Mouse (Mus musculus) forebrain, embryonic 10.5 days (tissue): ENCODE measurements around the gene Cdkn2a. TPM values are rescaled to one million over a fixed set of nuclear protein-coding genes. Genes with fewer than 3 reads are reported as not detected.

Experiments
- DNase-seq: peaks from one replicate; pipeline ENCODE4 v3.0.0-alpha.2; 2017; ENCODE audit warnings: low spot score; ENCODE audit errors: extremely low spot score
- H3K27ac ChIP-seq: fragments of 300-500 bp; sonication (generic); 2 replicates; pipeline ENCODE4 v1.5.1; 2016; ENCODE audit warnings: mild to moderate bottlenecking
- H3K27me3 ChIP-seq: fragments of 300-500 bp; sonication (generic); 2 replicates; pipeline ENCODE4 v1.6.1; 2016; ENCODE audit warnings: mild to moderate bottlenecking; ENCODE audit not compliant: poor library complexity, severe bottlenecking
- H3K36me3 ChIP-seq: fragments of 300-500 bp; sonication (generic); replicated peaks from 2 replicates; pipeline ENCODE4 v1.6.1; 2016; ENCODE audit warnings: mild to moderate bottlenecking, moderate library complexity
- H3K4me1 ChIP-seq: fragments of 300-500 bp; sonication (generic); 2 replicates; pipeline ENCODE4 v1.6.1; 2016
- H3K4me3 ChIP-seq: fragments of 300-500 bp; sonication (generic); 2 replicates; pipeline ENCODE4 v1.5.1; 2016; ENCODE audit warnings: mild to moderate bottlenecking, moderate library complexity
- H3K9me3 ChIP-seq: fragments of 300-500 bp; sonication (generic); 2 replicates; pipeline ENCODE4 v1.6.1; 2016; ENCODE audit warnings: mild to moderate bottlenecking, moderate library complexity
- WGBS: fragments of 180-500 bp; shearing (Covaris S2); methylation state at CpG from one replicate; pipeline ENCODE4 v1.1.7; 2016; 5-methylcytosine and 5-hydroxymethylcytosine counted together
- polyA plus RNA-seq: library from polyadenylated mRNA; unstranded; fragments of >200 nt; fragmentation: Nextera tagmentation; extraction: Ambion mirVana; gene quantifications from 2 replicates; pipeline ENCODE4 v1.2.1, GENCODE M21; 2016

Cdkn2a gene
- polyA plus RNA-seq, 1 experiment from 2014 or later: not detected

- H3K36me3 ChIP-seq: no peaks in the 10 kb centered on the region
- DNase-seq: no peak
- H3K9me3 ChIP-seq: no peaks in the 10 kb centered on the region
- no peak overlapping the region for H3K27ac ChIP-seq
- H3K27me3 ChIP-seq: peaks cover 99% of the 10 kb centered on the region
- H3K4me3 ChIP-seq: no peak overlapping the region
- WGBS: under 1% methylated on average over 24 of the region's 24 CpGs
- peaks cover 10% of the 10 kb centered on the region for H3K4me1 ChIP-seq
Observed at GRCm38 (mm10) chr4:89274829-89275548, 19.5 kb downstream of the Cdkn2a start.

GRCm38 (mm10) chr4:89274006-89274405 lies 20.4 kb downstream of the Cdkn2a start:
- Histone ChIP-seq H3K36me3 (no peaks in the 10 kb centered on the region), H3K27ac (no peak overlapping the region), H3K4me3 (no peak overlapping the region), H3K27me3 (peaks cover 99% of the 10 kb centered on the region), H3K9me3 (no peaks in the 10 kb centered on the region), H3K4me1 (peaks cover 10% of the 10 kb centered on the region)
- under 1% methylated on average over 14 of the region's 14 CpGs for WGBS
- DNase-seq: no peak

GRCm38 (mm10) chr4:89273585-89273984 lies 20.9 kb downstream of the Cdkn2a start:
- Histone ChIP-seq H3K4me3 (peak overlapping the region; percentile 7; the same call in 1 of the 2 replicates), H3K36me3 (no peaks in the 10 kb centered on the region), H3K27ac (no peak overlapping the region), H3K9me3 (no peaks in the 10 kb centered on the region), H3K27me3 (peaks cover 99% of the 10 kb centered on the region), H3K4me1 (peaks cover 10% of the 10 kb centered on the region)
- DNase-seq: no peak
- WGBS: 0% methylated on average over 9 of the region's 9 CpGs

GRCm38 (mm10) chr4:89272961-89273540 lies 21.4 kb downstream of the Cdkn2a start:
- peak overlapping the region; percentile 7; the same call in 1 of the 2 replicates for H3K4me3 ChIP-seq
- H3K36me3 ChIP-seq: no peaks in the 10 kb centered on the region
- H3K4me1 ChIP-seq: peaks cover 10% of the 10 kb centered on the region
- DNase-seq: no peak
- H3K27ac ChIP-seq: no peak overlapping the region
- no peaks in the 10 kb centered on the region for H3K9me3 ChIP-seq
- peaks cover 99% of the 10 kb centered on the region for H3K27me3 ChIP-seq
- 0% methylated on average over 20 of the region's 20 CpGs for WGBS

GRCm38 (mm10) chr4:89272101-89272718 lies 22.2 kb downstream of the Cdkn2a start:
- Histone ChIP-seq H3K4me3 (no peak overlapping the region), H3K4me1 (peaks cover 10% of the 10 kb centered on the region), H3K27me3 (peaks cover 96% of the 10 kb centered on the region), H3K9me3 (no peaks in the 10 kb centered on the region), H3K36me3 (no peaks in the 10 kb centered on the region), H3K27ac (no peak overlapping the region)
- no peak for DNase-seq
- WGBS: 4% methylated on average over 18 of the region's 18 CpGs

GRCm38 (mm10) chr4:89257768-89258167 lies 36.7 kb downstream of the Cdkn2a start:
- Histone ChIP-seq H3K36me3 (no peaks in the 10 kb centered on the region), H3K4me1 (no peaks in the 10 kb centered on the region; the same call in 1 of the 2 replicates), H3K4me3 (no peak overlapping the region), H3K27me3 (no peaks in the 10 kb centered on the region), H3K9me3 (no peaks in the 10 kb centered on the region), H3K27ac (no peak overlapping the region)
- WGBS: 89% methylated on average over 1 of the region's 1 CpGs
- no peak for DNase-seq

GRCm38 (mm10) chr4:89234446-89234845 lies 60.0 kb downstream of the Cdkn2a start:
- no peaks in the 10 kb centered on the region for H3K36me3 ChIP-seq
- no peaks in the 10 kb centered on the region for H3K9me3 ChIP-seq
- no peak for DNase-seq
- 92% methylated on average over 8 of the region's 8 CpGs for WGBS
- no peak overlapping the region for H3K4me3 ChIP-seq
- no peaks in the 10 kb centered on the region for H3K27me3 ChIP-seq
- no peak overlapping the region for H3K27ac ChIP-seq
- no peaks in the 10 kb centered on the region for H3K4me1 ChIP-seq

Other genes starting within 250 kb of the Cdkn2a start
- 138 and 147 TPM in 2 replicates for gene Mtap, start 157.5 kb downstream of the Cdkn2a start, polyA plus RNA-seq
- gene Cdkn2b, start 16.4 kb upstream of the Cdkn2a start, polyA plus RNA-seq: 0.10 and 0.15 TPM in 2 replicates